Mouse (Mus musculus) intestine, embryonic 14.5 days (tissue): Measurements from ENCODE around the gene Gtpbp6. TPM values are rescaled to one million over a fixed set of nuclear protein-coding genes. Genes with fewer than 3 reads are reported as not detected.
"Not testable (repeated sequence)": the region's sequence is repeated elsewhere in the genome, so short reads cannot be mapped to it uniquely, and the experiment has no call there.

Experiments
- ATAC-seq: fragments of 200-750 bp; cut with Nextera tagmentation; replicated peaks from 2 replicates; pipeline ENCODE4 v1.8.0; 2017; ENCODE audit warnings: low read depth, moderate number of reproducible peaks, moderate TSS enrichment, moderate library complexity; ENCODE audit not compliant: low FRiP score, low TSS enrichment
- DNase-seq: peaks from one replicate; pipeline ENCODE4 v3.0.0-alpha.2; 2018; ENCODE audit warnings: low spot score
- H3K27ac ChIP-seq: fragments of 300-500 bp; sonication (generic); 2 replicates; pipeline ENCODE4 v1.5.1; 2014; ENCODE audit warnings: low read depth, mild to moderate bottlenecking, control low read depth
- H3K27me3 ChIP-seq: fragments of 300-500 bp; sonication (generic); replicated peaks from 2 replicates; pipeline ENCODE4 v1.6.1; 2014; ENCODE audit warnings: low read length, control low read depth; ENCODE audit not compliant: control insufficient read depth, insufficient read depth
- H3K36me3 ChIP-seq: fragments of 300-500 bp; sonication (generic); 2 replicates; pipeline ENCODE4 v1.6.1; 2014; ENCODE audit warnings: low read length, control low read depth; ENCODE audit not compliant: control insufficient read depth, insufficient read depth
- H3K4me1 ChIP-seq: fragments of 300-500 bp; sonication (generic); replicated peaks from 2 replicates; pipeline ENCODE4 v1.6.1; 2014; ENCODE audit warnings: low read length, control low read depth, mixed read lengths; ENCODE audit not compliant: control insufficient read depth, insufficient read depth
- H3K4me2 ChIP-seq: fragments of 300-500 bp; sonication (generic); 2 replicates; pipeline ENCODE4 v1.6.1; 2014; ENCODE audit warnings: low read length
- H3K4me3 ChIP-seq: fragments of 300-500 bp; sonication (generic); 2 replicates; pipeline ENCODE4 v1.5.1; 2014; ENCODE audit warnings: low read depth, low read length, control low read depth, mixed read lengths
- H3K9ac ChIP-seq: fragments of 300-500 bp; sonication (generic); 2 replicates; pipeline ENCODE4 v1.6.1; 2014; ENCODE audit warnings: mild to moderate bottlenecking, low read length
- H3K9me3 ChIP-seq: fragments of 300-500 bp; sonication (generic); 2 replicates; pipeline ENCODE4 v1.6.1; 2016; ENCODE audit warnings: low read length, control low read depth; ENCODE audit not compliant: control insufficient read depth
- WGBS: fragments of 180-500 bp; shearing (Covaris S2); extraction: QIAGEN DNeasy Blood & Tissue Kit; methylation state at CpG from one replicate; pipeline ENCODE4 v1.1.7; 2014; 5-methylcytosine and 5-hydroxymethylcytosine counted together
- polyA plus RNA-seq: library from polyadenylated mRNA; unstranded; fragments of >200 nt; fragmentation: Nextera tagmentation; extraction: Ambion mirVana; gene quantifications from 2 replicates; pipeline ENCODE4 v1.2.1, GENCODE M21; 2014

The Gtpbp6 gene
- polyA plus RNA-seq, 1 experiment from 2014 or later: 29.3 TPM

- peak within 1 kb of the TSS; percentile 49 for H3K4me2 ChIP-seq
- no peaks in the 10 kb centered on the region for H3K36me3 ChIP-seq
- H3K27ac ChIP-seq: peak within 1 kb of the TSS; percentile 55
- H3K27me3 ChIP-seq: no peaks in the 10 kb centered on the region
- peak; percentile 97 for ATAC-seq
- no peaks in the 10 kb centered on the region for H3K4me1 ChIP-seq
- peak within 1 kb of the TSS; percentile 42 for H3K4me3 ChIP-seq
- peak within 1 kb of the TSS; percentile 37 for H3K9ac ChIP-seq
- peak; percentile 85 for DNase-seq
- no peaks in the 10 kb centered on the region for H3K9me3 ChIP-seq
- 2% methylated on average over 25 of the region's 25 CpGs for WGBS
Observed at GRCm38 (mm10) chr5:110094030-110094846, 13.8 kb downstream of the Gtpbp6 start, which contains the start of gene Gm35315. Gm35315 (minus strand) TSS chr5:110094420.

GRCm38 (mm10) chr5:110091546-110091945 is 16.5 kb downstream of the Gtpbp6 start:
- no peak overlapping the region for H3K9ac ChIP-seq
- H3K36me3 ChIP-seq: no peaks in the 10 kb centered on the region
- no peaks in the 10 kb centered on the region for H3K4me1 ChIP-seq
- no peaks in the 10 kb centered on the region for H3K27me3 ChIP-seq
- no peak for DNase-seq
- no peak overlapping the region for H3K27ac ChIP-seq
- no peaks in the 10 kb centered on the region for H3K9me3 ChIP-seq
- ATAC-seq: no peak
- H3K4me3 ChIP-seq: no peak overlapping the region
- no peak overlapping the region for H3K4me2 ChIP-seq
- 70% methylated on average over 2 of the region's 2 CpGs for WGBS

GRCm38 (mm10) chr5:110086161-110086866 is 21.7 kb downstream of the Gtpbp6 start:
- Histone ChIP-seq H3K4me2 (no peak overlapping the region), H3K4me3 (no peak overlapping the region), H3K9ac (no peak overlapping the region), H3K36me3 (no peaks in the 10 kb centered on the region), H3K27ac (no peak overlapping the region), H3K4me1 (no peaks in the 10 kb centered on the region), H3K9me3 (no peaks in the 10 kb centered on the region), H3K27me3 (no peaks in the 10 kb centered on the region)
- DNase-seq: no peak
- no peak for ATAC-seq
- WGBS: 30% methylated on average over 14 of the region's 14 CpGs

- ATAC-seq (no peak), DNase-seq (no peak)
- Histone ChIP-seq H3K36me3 (no peaks in the 10 kb centered on the region), H3K4me1 (no peaks in the 10 kb centered on the region), H3K27ac (no peak overlapping the region), H3K4me2 (no peak overlapping the region), H3K9ac (no peak overlapping the region), H3K4me3 (no peak overlapping the region), H3K27me3 (no peaks in the 10 kb centered on the region), H3K9me3 (peaks cover 20% of the 10 kb centered on the region)
- 81% methylated on average over 4 of the region's 4 CpGs for WGBS
Observed at GRCm38 (mm10) chr5:110082961-110083360, 25.0 kb downstream of the Gtpbp6 start.

GRCm38 (mm10) chr5:110072413-110072812 is 35.6 kb downstream of the Gtpbp6 start, which contains the start of gene Gm17655:
Gm17655 (minus strand) TSS chr5:110072513.
- WGBS: 70% methylated on average over 2 of the region's 2 CpGs
- not testable (repeated sequence) for H3K27ac ChIP-seq, H3K4me1 ChIP-seq, ATAC-seq, H3K4me3 ChIP-seq, H3K4me2 ChIP-seq, H3K9ac ChIP-seq, DNase-seq, H3K27me3 ChIP-seq, H3K36me3 ChIP-seq
- peaks cover 14% of the 10 kb centered on the region for H3K9me3 ChIP-seq

- peak overlapping the region; percentile 64; the same call in 1 of the 2 replicates for H3K27ac ChIP-seq
- no peaks in the 10 kb centered on the region for H3K27me3 ChIP-seq
- H3K4me1 ChIP-seq: no peaks in the 10 kb centered on the region
- H3K9me3 ChIP-seq: no peaks in the 10 kb centered on the region
- peak overlapping the region; percentile 65 for H3K4me3 ChIP-seq
- peak; percentile 86 for DNase-seq
- WGBS: 2% methylated on average over 19 of the region's 19 CpGs
- H3K9ac ChIP-seq: peak overlapping the region; percentile 47
- H3K4me2 ChIP-seq: peak overlapping the region; percentile 48
- H3K36me3 ChIP-seq: no peaks in the 10 kb centered on the region
- ATAC-seq: peak; percentile 99
Observed at GRCm38 (mm10) chr5:110057637-110058408, 50.2 kb downstream of the Gtpbp6 start.

Other genes starting within 250 kb of the Gtpbp6 start
- 0.58 and 0.82 TPM in 2 replicates for gene Gm15446, start 184.8 kb downstream of the Gtpbp6 start, polyA plus RNA-seq
- gene Zfp932, start 111.7 kb downstream of the Gtpbp6 start, polyA plus RNA-seq: 19.5 and 20.0 TPM in 2 replicates
- 3.0 TPM in 2 replicates for gene Gm17655, start 35.7 kb downstream of the Gtpbp6 start, polyA plus RNA-seq
- 0.69 and 1.1 TPM in 2 replicates for gene Gm35315, start 13.8 kb downstream of the Gtpbp6 start, polyA plus RNA-seq
- gene Plcxd1, start 8.2 kb downstream of the Gtpbp6 start, polyA plus RNA-seq: 0.74 and 0.86 TPM in 2 replicates
- gene Zfp605, start 1.9 kb upstream of the Gtpbp6 start, polyA plus RNA-seq: 3.5 and 5.1 TPM in 2 replicates
- 35.7 and 41.1 TPM in 2 replicates for gene Chfr, start 27.6 kb upstream of the Gtpbp6 start, polyA plus RNA-seq
- 19.5 and 21.9 TPM in 2 replicates for gene Golga3, start 68.5 kb upstream of the Gtpbp6 start, polyA plus RNA-seq
- 30.6 and 32.6 TPM in 2 replicates for gene Ankle2, start 122.8 kb upstream of the Gtpbp6 start, polyA plus RNA-seq
- gene Pgam5, start 161.7 kb upstream of the Gtpbp6 start, polyA plus RNA-seq: 71.6 and 76.9 TPM in 2 replicates
- 7.2 and 9.0 TPM in 2 replicates for gene Pxmp2, start 178.0 kb upstream of the Gtpbp6 start, polyA plus RNA-seq
- 33.3 and 36.0 TPM in 2 replicates for gene Pole, start 178.1 kb upstream of the Gtpbp6 start, polyA plus RNA-seq
- gene P2rx2, start 235.0 kb upstream of the Gtpbp6 start, polyA plus RNA-seq: 0.77 and 1.1 TPM in 2 replicates
- not detected in 2 replicates for gene Lrcol1, start 236.5 kb upstream of the Gtpbp6 start, polyA plus RNA-seq